Mouse (Mus musculus) G1E (cell line): Measurements from ENCODE around the gene Pdia6.

ENCODE experiments used
- CTCF ChIP-seq: IDR thresholded peaks from 2 replicates; pipeline ENCODE4 v1.5.1; 2012; ENCODE audit warnings: low read depth, low read length, inconsistent platforms, mixed read lengths
- POLR2AphosphoS5 ChIP-seq: IDR thresholded peaks from 2 replicates; pipeline ENCODE4 v1.6.1; 2012; ENCODE audit warnings: low read depth, low read length, inconsistent platforms; ENCODE audit not compliant: insufficient replicate concordance
- TAL1 ChIP-seq: conservative IDR thresholded peaks from 2 replicates; pipeline ENCODE4 v1.6.1; 2012; ENCODE audit warnings: low read depth, low read length, inconsistent platforms, mixed read lengths

- TF ChIP-seq CTCF (no peak), POLR2AphosphoS5 (no peak), TAL1 (no peak)
These were observed 7.9 kb upstream of the Pdia6 start for GRCm38 (mm10) chr12:17258431-17258830.
